Mouse (Mus musculus): Measurements from ENCODE around the gene Ddhd1.
A peak's percentile ranks its signal among the peaks of the same experiment; 100 is the strongest.
"Not testable (repeated sequence)": the region's sequence is repeated elsewhere in the genome, so short reads cannot be mapped to it uniquely, and the experiment has no call there.

The Ddhd1 gene

GRCm38 (mm10) chr14:45580923-45581827 lies 76.8 kb downstream of the Ddhd1 start:
- DNase-seq (ENCODE audit: low spot score), result not testable (repeated sequence)

- DNase-seq (ENCODE audit: low spot score), result peak; percentile 67
Observed at GRCm38 (mm10) chr14:45566066-45566937, 91.6 kb downstream of the Ddhd1 start.

GRCm38 (mm10) chr14:45565216-45566065 lies 92.5 kb downstream of the Ddhd1 start:
- peak; percentile 29 for DNase-seq (ENCODE audit: low spot score)

GRCm38 (mm10) chr14:45563577-45563976 lies 94.4 kb downstream of the Ddhd1 start:
- DNase-seq (ENCODE audit: low spot score), result no peak

GRCm38 (mm10) chr14:45561681-45562080 lies 96.3 kb downstream of the Ddhd1 start:
- no peak for DNase-seq (ENCODE audit: low spot score)

- DNase-seq (ENCODE audit: low spot score), result no peak
Observed at GRCm38 (mm10) chr14:45559018-45559417, 98.9 kb downstream of the Ddhd1 start.

- no peak for DNase-seq (ENCODE audit: low spot score)
Observed at GRCm38 (mm10) chr14:45554336-45554735, 103.6 kb downstream of the Ddhd1 start.

GRCm38 (mm10) chr14:45553854-45554253 lies 104.1 kb downstream of the Ddhd1 start:
- no peak for DNase-seq (ENCODE audit: low spot score)

GRCm38 (mm10) chr14:45552431-45552830 lies 105.5 kb downstream of the Ddhd1 start:
- no peak for DNase-seq (ENCODE audit: low spot score)

- peak; percentile 50 for DNase-seq (ENCODE audit: low spot score)
Observed at GRCm38 (mm10) chr14:45551121-45551768, 106.7 kb downstream of the Ddhd1 start.

GRCm38 (mm10) chr14:45550010-45550647 lies 107.8 kb downstream of the Ddhd1 start:
- DNase-seq (ENCODE audit: low spot score), result peak; percentile 41

GRCm38 (mm10) chr14:45548118-45548517 lies 109.8 kb downstream of the Ddhd1 start:
- no peak for DNase-seq (ENCODE audit: low spot score)

- no peak for DNase-seq (ENCODE audit: low spot score)
Observed at GRCm38 (mm10) chr14:45544905-45545304, 113.0 kb downstream of the Ddhd1 start.

GRCm38 (mm10) chr14:45544026-45544425 lies 113.9 kb downstream of the Ddhd1 start:
- no peak for DNase-seq (ENCODE audit: low spot score)

- peak; percentile 61 for DNase-seq (ENCODE audit: low spot score)
Observed at GRCm38 (mm10) chr14:45539659-45540468, 118.1 kb downstream of the Ddhd1 start.

All from yolk sac, embryonic 10.5 days (tissue).